Mouse (Mus musculus) CH12.LX (cell line): Measurements from ENCODE around the gene Nhlrc1.

Experiments used
- CHD2 ChIP-seq: IDR thresholded peaks from 2 replicates; pipeline ENCODE4 v1.6.1; 2011; ENCODE audit warnings: low read length, improper control_type of control experiment
- CTCF ChIP-seq, 2 experiments: IDR thresholded peaks in 1 of 2; conservative IDR thresholded peaks in 1 of 2; 2 replicates each; pipeline ENCODE4 v1.5.1; 2011 to 2012; ENCODE audit warnings: low read depth in 2 of 2, low read length in 2 of 2, improper control_type of control experiment in 1 of 2, inconsistent platforms in 1 of 2, mild to moderate bottlenecking in 1 of 2, moderate library complexity in 1 of 2
- ELF1 ChIP-seq: IDR thresholded peaks from 2 replicates; pipeline ENCODE4 v1.6.1; 2014; ENCODE audit warnings: low read depth, mild to moderate bottlenecking, inconsistent platforms, low read length, improper control_type of control experiment
- ETS1 ChIP-seq: conservative IDR thresholded peaks from 2 replicates; pipeline ENCODE4 v1.6.1; 2012; ENCODE audit warnings: low read depth, mild to moderate bottlenecking, inconsistent platforms, low read length, improper control_type of control experiment, moderate library complexity
- IRF4 ChIP-seq: IDR thresholded peaks from 2 replicates; pipeline ENCODE4 v1.6.1; 2014; ENCODE audit warnings: low read depth, mild to moderate bottlenecking, inconsistent platforms, low read length, improper control_type of control experiment
- MYC ChIP-seq: IDR thresholded peaks from 2 replicates; pipeline ENCODE4 v1.6.1; 2011; ENCODE audit warnings: low read depth, mild to moderate bottlenecking, improper control_type of control experiment, low read length
- POLR2AphosphoS2 ChIP-seq: IDR thresholded peaks from 2 replicates; pipeline ENCODE4 v1.6.1; 2011; ENCODE audit warnings: low read depth, low read length, improper control_type of control experiment
- SIN3A ChIP-seq: IDR thresholded peaks from 2 replicates; pipeline ENCODE4 v1.6.1; 2012; ENCODE audit warnings: low read length, improper control_type of control experiment, inconsistent platforms
- TBP ChIP-seq: conservative IDR thresholded peaks from 2 replicates; pipeline ENCODE4 v1.6.1; 2011; ENCODE audit warnings: low read depth, low read length, improper control_type of control experiment
- ZC3H11A ChIP-seq: IDR thresholded peaks from 2 replicates; pipeline ENCODE4 v1.6.1; 2012; ENCODE audit warnings: low read depth, mild to moderate bottlenecking, inconsistent platforms, low read length, improper control_type of control experiment

- no peak for TF ChIP-seq POLR2AphosphoS2
- TF ChIP-seq CTCF (conservative IDR thresholded peaks at IDR 0.05 in 1 of 2, IDR thresholded peaks at IDR 0.05 in 1 of 2; ENCODE audit: low read depth in 2 of 2, low read length in 2 of 2), result no peak
- TF ChIP-seq TBP, result no peak
- no peak for TF ChIP-seq MYC
- no peak for TF ChIP-seq CHD2
- TF ChIP-seq ELF1, result no peak
- TF ChIP-seq ZC3H11A, result no peak
- TF ChIP-seq ETS1, result no peak
- no peak for TF ChIP-seq IRF4
- TF ChIP-seq SIN3A, result no peak
These were observed 15.9 kb upstream of the Nhlrc1 start for GRCm38 (mm10) chr13:47030376-47031107.
